Mouse (Mus musculus) spleen, postnatal 4 days (tissue): ENCODE data around the gene Maml2.

Experiments used
- DNase-seq, 2 experiments: peaks; one replicate each; pipeline ENCODE4 v3.0.0; 2022; ENCODE audit warnings: low spot score in 2 of 2

Gene Maml2

GRCm38 (mm10) chr9:13533076-13533707, 235.4 kb downstream of the Maml2 start:
- no peak for DNase-seq

GRCm38 (mm10) chr9:13535803-13536202, 238.0 kb downstream of the Maml2 start:
- no peak for DNase-seq

GRCm38 (mm10) chr9:13536419-13537261, 238.9 kb downstream of the Maml2 start:
- DNase-seq: peak in 1 of 2 experiments; percentile 47

- no peak for DNase-seq
Measured at GRCm38 (mm10) chr9:13538200-13538599, 240.4 kb downstream of the Maml2 start.

- no peak for DNase-seq
Measured at GRCm38 (mm10) chr9:13539535-13539934, 241.8 kb downstream of the Maml2 start.

- DNase-seq: no peak
Measured at GRCm38 (mm10) chr9:13540227-13540626, 242.5 kb downstream of the Maml2 start.

GRCm38 (mm10) chr9:13540781-13541180, 243.0 kb downstream of the Maml2 start:
- no peak for DNase-seq

GRCm38 (mm10) chr9:13543167-13543566, 245.4 kb downstream of the Maml2 start:
- DNase-seq: no peak

GRCm38 (mm10) chr9:13544133-13544532, 246.4 kb downstream of the Maml2 start:
- DNase-seq: no peak

GRCm38 (mm10) chr9:13545726-13546125, 248.0 kb downstream of the Maml2 start:
- no peak for DNase-seq

- DNase-seq: no peak
Measured at GRCm38 (mm10) chr9:13549911-13550310, 252.2 kb downstream of the Maml2 start.

- no peak for DNase-seq
Measured at GRCm38 (mm10) chr9:13552380-13553052, 254.8 kb downstream of the Maml2 start.

GRCm38 (mm10) chr9:13554773-13555172, 257.0 kb downstream of the Maml2 start:
- DNase-seq: no peak

GRCm38 (mm10) chr9:13555973-13556481, 258.3 kb downstream of the Maml2 start:
- DNase-seq: no peak

GRCm38 (mm10) chr9:13556696-13557095, 258.9 kb downstream of the Maml2 start:
- DNase-seq: no peak

GRCm38 (mm10) chr9:13558811-13559372, 261.1 kb downstream of the Maml2 start:
- no peak for DNase-seq

GRCm38 (mm10) chr9:13560651-13561050, 262.9 kb downstream of the Maml2 start:
- DNase-seq: no peak

- no peak for DNase-seq
Measured at GRCm38 (mm10) chr9:13561335-13561734, 263.6 kb downstream of the Maml2 start.

- DNase-seq: no peak
Measured at GRCm38 (mm10) chr9:13563475-13564414, 266.0 kb downstream of the Maml2 start.

- DNase-seq: no peak
Measured at GRCm38 (mm10) chr9:13565343-13566019, 267.7 kb downstream of the Maml2 start.
